Mouse (Mus musculus): ENCODE measurements around the gene Fzd4.

GRCm38 (mm10) chr7:89356307-89356706 lies 47.8 kb upstream of the Fzd4 start:
- TF ChIP-seq CTCF (IDR thresholded peaks at IDR 0.05; ENCODE audit: control insufficient read depth, insufficient read depth, insufficient read length) (no peak), USF1 (IDR thresholded peaks at IDR 0.05; ENCODE audit: low read depth) (no peak)
